Mouse (Mus musculus) forebrain, embryonic 11.5 days (tissue): ENCODE results near the gene Nectin4. TPM values are rescaled to one million over a fixed set of nuclear protein-coding genes. Genes with fewer than 3 reads are reported as not detected.

Experiments used
- ATAC-seq: fragments of 200-750 bp; cut with Nextera tagmentation; replicated peaks from 2 replicates; pipeline ENCODE4 v1.8.0; 2017; ENCODE audit warnings: moderate TSS enrichment; ENCODE audit not compliant: low FRiP score
- DNase-seq: peaks from one replicate; pipeline ENCODE4 v3.0.0-alpha.2; 2017; ENCODE audit warnings: low spot score
- H3K27ac ChIP-seq: fragments of 300-500 bp; sonication (generic); 2 replicates; pipeline ENCODE4 v1.5.1; 2014; ENCODE audit warnings: low read depth, low read length
- H3K27me3 ChIP-seq: fragments of 300-500 bp; sonication (generic); 2 replicates; pipeline ENCODE4 v1.6.1; 2014; ENCODE audit warnings: mild to moderate bottlenecking, low read length, mixed read lengths; ENCODE audit not compliant: control insufficient read depth, insufficient read depth
- H3K36me3 ChIP-seq: fragments of 300-500 bp; sonication (generic); 2 replicates; pipeline ENCODE4 v1.6.1; 2014; ENCODE audit warnings: mild to moderate bottlenecking, low read length, moderate library complexity, mixed read lengths; ENCODE audit not compliant: control insufficient read depth, insufficient read depth
- H3K4me1 ChIP-seq: fragments of 300-500 bp; sonication (generic); replicated peaks from 2 replicates; pipeline ENCODE4 v1.6.1; 2014; ENCODE audit warnings: low read length, mixed read lengths; ENCODE audit not compliant: control insufficient read depth, insufficient read depth
- H3K4me2 ChIP-seq: fragments of 300-500 bp; sonication (generic); 2 replicates; pipeline ENCODE4 v1.6.1; 2014; ENCODE audit warnings: low read depth, mild to moderate bottlenecking, low read length, moderate library complexity, mixed read lengths; ENCODE audit not compliant: severe bottlenecking
- H3K4me3 ChIP-seq: fragments of 300-500 bp; sonication (generic); 2 replicates; pipeline ENCODE4 v1.5.1; 2014; ENCODE audit warnings: low read depth, low read length
- H3K9ac ChIP-seq: fragments of 300-500 bp; sonication (generic); 2 replicates; pipeline ENCODE4 v1.6.1; 2014; ENCODE audit warnings: low read length
- H3K9me3 ChIP-seq: fragments of 300-500 bp; sonication (generic); 2 replicates; pipeline ENCODE4 v1.6.1; 2016; ENCODE audit warnings: low read length, mixed read lengths; ENCODE audit not compliant: control insufficient read depth
- WGBS: fragments of 180-500 bp; shearing (Covaris S2); extraction: QIAGEN DNeasy Blood & Tissue Kit; methylation state at CpG from one replicate; pipeline ENCODE4 v1.1.7; 2014; 5-methylcytosine and 5-hydroxymethylcytosine counted together
- polyA plus RNA-seq: library from polyadenylated mRNA; unstranded; fragments of >200 nt; fragmentation: Nextera tagmentation; extraction: Ambion mirVana; gene quantifications from 2 replicates; pipeline ENCODE4 v1.2.1, GENCODE M21; 2014

Nectin4 gene
- polyA plus RNA-seq, 1 experiment from 2014 or later = 0.90 TPM

GRCm38 (mm10) chr1:171385171-171385570, 15.3 kb downstream of the Nectin4 start:
- H3K4me2 ChIP-seq = no peak overlapping the region
- H3K27ac ChIP-seq = no peak overlapping the region
- H3K4me1 ChIP-seq = no peaks in the 10 kb centered on the region; the same call in 1 of the 2 replicates
- peaks cover 3% of the 10 kb centered on the region; the same call in 1 of the 2 replicates for H3K27me3 ChIP-seq
- no peak for ATAC-seq
- H3K9me3 ChIP-seq = no peaks in the 10 kb centered on the region
- WGBS = 60% methylated on average over 9 of the region's 9 CpGs
- H3K9ac ChIP-seq = no peak overlapping the region
- H3K4me3 ChIP-seq = no peak overlapping the region
- no peak for DNase-seq
- no peaks in the 10 kb centered on the region for H3K36me3 ChIP-seq

DNA sequence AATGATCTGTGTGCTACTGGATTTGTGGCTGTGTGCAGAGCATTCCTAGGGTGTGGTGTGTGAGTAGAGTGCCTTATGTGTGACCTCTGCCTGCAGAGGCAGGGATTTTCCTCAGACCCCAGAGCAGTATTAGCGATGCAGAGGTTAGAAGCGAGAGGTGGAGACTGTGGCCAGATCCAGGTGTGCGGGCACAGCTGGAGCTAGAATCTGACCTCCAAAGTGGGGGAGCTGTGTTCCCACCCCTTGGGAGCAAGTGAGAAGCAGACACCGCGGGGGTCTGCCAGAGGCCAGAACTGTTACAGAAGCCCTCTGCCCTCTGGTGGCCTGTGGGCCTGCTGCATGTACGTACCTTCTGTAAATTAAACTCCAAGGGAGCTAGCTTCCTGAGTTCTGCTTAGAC, 17.2 kb downstream of the Nectin4 start:
- no peaks in the 10 kb centered on the region for H3K9me3 ChIP-seq
- H3K27me3 ChIP-seq = no peaks in the 10 kb centered on the region
- no peak overlapping the region for H3K4me3 ChIP-seq
- H3K36me3 ChIP-seq = no peaks in the 10 kb centered on the region
- H3K9ac ChIP-seq = no peak overlapping the region
- no peak for ATAC-seq
- 20% methylated on average over 6 of the region's 6 CpGs for WGBS
- H3K4me2 ChIP-seq = no peak overlapping the region
- H3K27ac ChIP-seq = no peak overlapping the region
- H3K4me1 ChIP-seq = no peaks in the 10 kb centered on the region
- DNase-seq = no peak

- 79% methylated on average over 15 of the region's 15 CpGs for WGBS
- Histone ChIP-seq H3K4me3 (no peak within 1 kb of the TSS), H3K9ac (no peak within 1 kb of the TSS), H3K27me3 (no peaks in the 10 kb centered on the region), H3K4me2 (no peak within 1 kb of the TSS), H3K27ac (no peak within 1 kb of the TSS), H3K36me3 (no peaks in the 10 kb centered on the region), H3K9me3 (no peaks in the 10 kb centered on the region), H3K4me1 (no peaks in the 10 kb centered on the region)
- ATAC-seq (no peak), DNase-seq (no peak)
These were observed 18.6 kb downstream of the Nectin4 start, which contains the start of gene Arhgap30 for GRCm38 (mm10) chr1:171388376-171389102. TSS of gene Arhgap30 (plus strand) at chr1:171388954.

DNA sequence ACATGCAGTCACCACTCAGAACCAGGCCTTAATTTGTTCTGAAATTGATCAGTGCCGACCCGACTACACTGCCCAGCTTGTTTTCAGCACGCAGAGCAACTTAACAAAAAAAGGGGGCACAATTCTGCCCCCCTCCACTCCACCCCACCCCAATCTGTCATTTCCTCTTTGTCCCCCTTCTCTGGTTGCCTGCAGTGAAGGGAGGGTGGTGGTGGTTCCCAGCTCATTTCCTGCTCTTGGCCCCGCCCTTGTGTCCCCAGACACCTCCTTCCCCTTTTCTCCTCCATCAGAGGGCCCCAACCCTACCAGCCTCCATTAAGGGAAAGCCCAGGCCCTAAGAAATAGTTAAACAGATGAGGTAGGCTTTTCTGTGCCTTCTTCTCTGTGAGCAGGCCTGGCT, 20.2 kb downstream of the Nectin4 start:
- Histone ChIP-seq H3K27me3 (no peaks in the 10 kb centered on the region), H3K4me2 (no peak overlapping the region), H3K4me1 (no peaks in the 10 kb centered on the region), H3K9me3 (no peaks in the 10 kb centered on the region), H3K36me3 (no peaks in the 10 kb centered on the region), H3K9ac (no peak overlapping the region), H3K4me3 (no peak overlapping the region), H3K27ac (no peak overlapping the region)
- DNase-seq (no peak), ATAC-seq (no peak)
- 84% methylated on average over 4 of the region's 4 CpGs for WGBS

DNA sequence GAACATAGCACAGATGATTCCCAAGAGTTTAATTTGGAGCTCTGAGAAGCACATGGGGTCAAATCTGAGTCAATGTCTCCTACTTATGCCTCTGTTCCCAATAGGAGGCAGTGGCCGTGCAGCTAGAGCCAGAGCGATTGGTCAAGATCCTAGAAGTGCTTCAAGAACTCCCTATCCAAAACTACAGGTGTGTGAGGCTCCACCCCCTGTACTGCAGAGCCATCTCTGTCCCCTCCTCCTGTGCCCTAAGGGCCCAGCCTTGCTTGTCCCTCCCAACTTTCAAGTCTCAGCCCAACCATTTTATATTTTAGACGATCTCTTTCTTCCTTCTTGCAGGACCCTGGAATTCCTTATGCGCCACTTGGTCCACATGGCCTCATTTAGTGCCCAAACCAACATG, 31.9 kb downstream of the Nectin4 start:
- WGBS = 70% methylated on average over 4 of the region's 4 CpGs
- H3K27ac ChIP-seq = no peak overlapping the region
- no peaks in the 10 kb centered on the region for H3K9me3 ChIP-seq
- no peak overlapping the region for H3K9ac ChIP-seq
- ATAC-seq (no peak), DNase-seq (no peak)
- no peaks in the 10 kb centered on the region for H3K27me3 ChIP-seq
- H3K4me2 ChIP-seq = no peak overlapping the region
- no peaks in the 10 kb centered on the region for H3K4me1 ChIP-seq
- no peaks in the 10 kb centered on the region for H3K36me3 ChIP-seq
- no peak overlapping the region for H3K4me3 ChIP-seq

GRCm38 (mm10) chr1:171402991-171403390, 33.1 kb downstream of the Nectin4 start:
- Histone ChIP-seq H3K9ac (no peak overlapping the region), H3K36me3 (no peaks in the 10 kb centered on the region), H3K27me3 (no peaks in the 10 kb centered on the region), H3K27ac (no peak overlapping the region), H3K9me3 (no peaks in the 10 kb centered on the region), H3K4me3 (no peak overlapping the region), H3K4me2 (no peak overlapping the region), H3K4me1 (no peaks in the 10 kb centered on the region)
- 90% methylated on average over 9 of the region's 9 CpGs for WGBS
- DNase-seq (no peak), ATAC-seq (no peak)

DNA sequence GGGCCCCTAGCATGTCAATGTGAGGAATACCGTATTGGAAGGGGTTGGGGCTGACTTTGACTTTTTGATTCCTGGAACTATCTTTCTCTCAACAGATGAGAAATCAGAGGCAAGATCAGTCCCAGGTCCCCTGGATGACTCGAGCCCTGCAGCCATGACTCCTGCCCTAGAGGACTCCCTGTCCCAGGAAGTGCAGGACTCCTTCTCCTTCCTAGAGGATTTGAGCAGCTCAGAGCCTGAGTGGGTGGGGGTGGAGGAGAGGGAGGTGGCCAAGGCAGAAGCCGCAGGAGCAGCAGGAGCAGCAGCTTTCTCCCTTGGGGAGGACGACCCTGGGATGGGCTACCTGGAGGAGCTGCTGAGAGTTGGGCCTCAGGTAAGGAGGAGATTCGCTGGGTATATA, 37.4 kb downstream of the Nectin4 start:
- H3K4me3 ChIP-seq = no peak overlapping the region
- ATAC-seq (no peak), DNase-seq (no peak)
- H3K27ac ChIP-seq = no peak overlapping the region
- H3K36me3 ChIP-seq = no peaks in the 10 kb centered on the region
- H3K27me3 ChIP-seq = no peaks in the 10 kb centered on the region
- H3K9ac ChIP-seq = no peak overlapping the region
- WGBS = 84% methylated on average over 5 of the region's 5 CpGs
- no peak overlapping the region for H3K4me2 ChIP-seq
- no peaks in the 10 kb centered on the region for H3K4me1 ChIP-seq
- H3K9me3 ChIP-seq = no peaks in the 10 kb centered on the region

- Histone ChIP-seq H3K27ac (no peak overlapping the region), H3K9ac (no peak overlapping the region), H3K4me3 (no peak overlapping the region), H3K27me3 (no peaks in the 10 kb centered on the region), H3K4me1 (peaks cover 3% of the 10 kb centered on the region; the same call in 1 of the 2 replicates), H3K4me2 (no peak overlapping the region), H3K36me3 (peaks cover under 1% of the 10 kb centered on the region; the same call in 1 of the 2 replicates), H3K9me3 (no peaks in the 10 kb centered on the region)
- WGBS = 89% methylated on average over 1 of the region's 1 CpGs
- ATAC-seq (no peak), DNase-seq (no peak)
These were observed 40.3 kb downstream of the Nectin4 start for GRCm38 (mm10) chr1:171410231-171410630.

DNA sequence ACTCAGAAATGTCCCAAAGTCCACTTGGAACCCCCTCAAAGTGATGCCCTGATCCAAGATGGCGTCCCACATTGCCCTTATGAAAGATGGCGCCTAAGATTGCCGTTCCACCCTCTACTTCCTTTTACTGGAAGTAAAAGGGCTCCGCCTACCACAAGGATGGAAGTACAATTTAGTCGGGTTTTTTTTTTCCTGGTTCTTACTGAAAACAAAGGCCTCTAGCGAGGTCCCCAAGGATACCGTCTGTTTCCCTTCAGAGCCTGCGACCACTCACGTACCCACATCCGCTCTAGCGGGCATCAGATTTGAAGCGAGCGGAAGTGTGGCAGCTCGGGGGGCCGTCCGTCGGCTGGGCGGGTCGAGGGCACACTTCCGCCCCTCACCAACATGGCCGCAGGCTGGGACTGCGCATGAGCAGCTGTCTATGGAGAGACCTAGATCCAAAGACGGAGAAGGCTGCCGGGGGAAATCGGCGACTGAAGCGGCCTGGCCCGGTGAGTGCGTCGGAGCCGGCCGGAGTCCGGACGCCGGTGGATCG, 41.1 kb downstream of the Nectin4 start, which contains the start of gene Usf1:
TSS of gene Usf1 (plus strand) at position 367 of the 538 bp plus-strand sequence.
- H3K4me1 ChIP-seq = peaks cover 3% of the 10 kb centered on the region; the same call in 1 of the 2 replicates
- H3K27ac ChIP-seq = peak within 1 kb of the TSS; percentile 84
- DNase-seq (peak; percentile 97), ATAC-seq (peak; percentile 96)
- peak within 1 kb of the TSS; percentile 49 for H3K4me2 ChIP-seq
- H3K4me3 ChIP-seq = peak within 1 kb of the TSS; percentile 94
- peaks cover 9% of the 10 kb centered on the region; the same call in 1 of the 2 replicates for H3K36me3 ChIP-seq
- WGBS = under 1% methylated on average over 36 of the region's 36 CpGs
- H3K9me3 ChIP-seq = no peaks in the 10 kb centered on the region
- peak within 1 kb of the TSS; percentile 98 for H3K9ac ChIP-seq
- no peaks in the 10 kb centered on the region for H3K27me3 ChIP-seq
